Mouse (Mus musculus) myocyte (in vitro differentiated cells): ENCODE data around the gene Nup188. TPM values are rescaled to one million over a fixed set of nuclear protein-coding genes. Genes with fewer than 3 reads are reported as not detected.

Experiments used
- H3K27me3 ChIP-seq: one replicate; pipeline ENCODE4 v1.6.1; 2011; ENCODE audit not compliant: control insufficient read depth, insufficient read depth, insufficient read length
- H3K36me3 ChIP-seq: one replicate; pipeline ENCODE4 v1.6.1; 2011; ENCODE audit not compliant: control insufficient read depth, insufficient read depth
- H3K4me2 ChIP-seq: one replicate; pipeline ENCODE4 v1.6.1; 2011; ENCODE audit warnings: low read depth, control low read depth
- H3K4me3 ChIP-seq: one replicate; pipeline ENCODE4 v1.5.1; 2011; ENCODE audit warnings: mild to moderate bottlenecking, control low read depth, moderate library complexity
- H3K79me2 ChIP-seq: one replicate; pipeline ENCODE4 v1.6.1; 2011; ENCODE audit not compliant: control insufficient read depth, insufficient read depth
- H3ac ChIP-seq: one replicate; pipeline ENCODE4 v1.6.1; 2011; ENCODE audit not compliant: control insufficient read depth, insufficient read length
- CEBPB ChIP-seq: IDR thresholded peaks from 2 replicates; pipeline ENCODE4 v1.6.1; 2011; ENCODE audit warnings: mild to moderate bottlenecking, moderate library complexity; ENCODE audit not compliant: poor library complexity, insufficient read depth, severe bottlenecking
- E2F4 ChIP-seq: IDR thresholded peaks from one replicate; pipeline ENCODE4 v1.6.1; 2011; ENCODE audit warnings: mild to moderate bottlenecking, control low read depth, moderate library complexity; ENCODE audit not compliant: insufficient read depth
- MAX ChIP-seq: IDR thresholded peaks from one replicate; pipeline ENCODE4 v1.6.1; 2011; ENCODE audit warnings: low read depth, mild to moderate bottlenecking, control low read depth
- MYOD1 ChIP-seq, 3 experiments: IDR thresholded peaks; one replicate each; pipeline ENCODE4 v1.6.1; 2011; ENCODE audit warnings: control low read depth in 2 of 3, low read depth in 2 of 3, mild to moderate bottlenecking in 2 of 3, moderate library complexity in 1 of 3; ENCODE audit not compliant: insufficient read length in 2 of 3, control insufficient read depth in 1 of 3
- MYOG ChIP-seq, 3 experiments: IDR thresholded peaks; one replicate each; pipeline ENCODE4 v1.6.1; 2011; ENCODE audit warnings: control low read depth in 2 of 3, low read depth in 2 of 3, mild to moderate bottlenecking in 2 of 3; ENCODE audit not compliant: insufficient read length in 2 of 3, control insufficient read depth in 1 of 3, insufficient read depth in 1 of 3
- POLR2A ChIP-seq: IDR thresholded peaks from one replicate; pipeline ENCODE4 v1.6.1; 2011; ENCODE audit warnings: low read depth, mild to moderate bottlenecking, control low read depth, moderate library complexity; ENCODE audit not compliant: insufficient read length
- POLR2AphosphoS2 ChIP-seq: IDR thresholded peaks from one replicate; pipeline ENCODE4 v1.6.1; 2011; ENCODE audit warnings: low read depth, control low read depth; ENCODE audit not compliant: insufficient read length
- REST ChIP-seq: IDR thresholded peaks from one replicate; pipeline ENCODE4 v1.6.1; 2011; ENCODE audit warnings: mild to moderate bottlenecking, control low read depth, moderate library complexity; ENCODE audit not compliant: insufficient read depth, insufficient read length
- SRF ChIP-seq: IDR thresholded peaks from one replicate; pipeline ENCODE4 v1.6.1; 2011; ENCODE audit warnings: low read depth; ENCODE audit not compliant: control insufficient read depth, insufficient read length
- TCF12 ChIP-seq: IDR thresholded peaks from one replicate; pipeline ENCODE4 v1.6.1; 2011; ENCODE audit warnings: mild to moderate bottlenecking, control low read depth; ENCODE audit not compliant: poor library complexity, insufficient read depth, severe bottlenecking
- TCF3 ChIP-seq: IDR thresholded peaks from one replicate; pipeline ENCODE4 v1.6.1; 2011; ENCODE audit warnings: low read depth, control low read depth; ENCODE audit not compliant: insufficient read length
- USF1 ChIP-seq: IDR thresholded peaks from one replicate; pipeline ENCODE4 v1.6.1; 2011; ENCODE audit warnings: low read depth, mild to moderate bottlenecking, control low read depth, moderate library complexity
- polyA plus RNA-seq: library from polyadenylated mRNA; unstranded; fragments of >200 nt; fragmentation: generic; extraction: Trizol; gene quantifications from one replicate; pipeline ENCODE4 v1.2.1, GENCODE M21; 2012; ENCODE audit warnings: missing spikeins

Gene Nup188
- polyA plus RNA-seq, 1 experiment = 54.0 TPM

DNA sequence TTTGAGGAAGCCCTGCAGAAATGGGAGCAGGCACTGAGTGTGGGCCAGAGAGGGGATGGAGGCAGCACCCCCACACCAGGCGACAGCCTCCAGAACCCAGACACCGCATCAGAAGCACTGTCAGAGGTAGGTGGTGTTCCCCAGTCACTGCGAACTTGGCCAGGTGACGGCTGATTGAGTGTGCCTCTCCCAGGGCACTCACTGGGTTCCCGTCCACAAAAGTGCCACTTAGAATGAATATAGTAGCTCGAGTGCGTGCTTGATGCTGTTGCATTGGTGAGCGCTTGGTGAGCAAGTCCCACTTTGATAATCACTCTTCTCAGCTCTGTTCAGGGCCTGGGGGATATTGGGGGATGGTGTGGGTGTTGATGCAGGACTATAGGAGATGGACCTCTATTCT lies 85.3 kb downstream of the Nup188 start:
- Histone ChIP-seq H3K79me2 (peaks cover 3% of the 10 kb centered on the region), H3K4me2 (no peak overlapping the region), H3ac (no peak overlapping the region), H3K27me3 (no peaks in the 10 kb centered on the region), H3K4me3 (no peak overlapping the region), H3K36me3 (peaks cover 15% of the 10 kb centered on the region)
- TF ChIP-seq USF1 (no peak), CEBPB (no peak), TCF12 (no peak), TCF3 (no peak), REST (no peak), MYOG (IDR thresholded peaks at IDR 0.05; ENCODE audit: control insufficient read depth in 1 of 3, insufficient read depth in 1 of 3, insufficient read length in 2 of 3, low read depth in 2 of 3) (no peak), POLR2AphosphoS2 (no peak), MAX (no peak), SRF (no peak), MYOD1 (IDR thresholded peaks at IDR 0.05; ENCODE audit: control insufficient read depth in 1 of 3, insufficient read length in 2 of 3, low read depth in 2 of 3) (no peak), E2F4 (no peak), POLR2A (no peak)

- Histone ChIP-seq H3K36me3 (peaks cover 15% of the 10 kb centered on the region), H3ac (no peak overlapping the region), H3K4me3 (no peak overlapping the region), H3K4me2 (no peak overlapping the region), H3K79me2 (no peaks in the 10 kb centered on the region), H3K27me3 (no peaks in the 10 kb centered on the region)
- TF ChIP-seq POLR2AphosphoS2 = no peak
- TF ChIP-seq CEBPB = no peak
- no peak for TF ChIP-seq SRF
- TF ChIP-seq MAX = no peak
- TF ChIP-seq REST = no peak
- no peak for TF ChIP-seq MYOD1 (IDR thresholded peaks at IDR 0.05; ENCODE audit: control insufficient read depth in 1 of 3, insufficient read length in 2 of 3, low read depth in 2 of 3)
- TF ChIP-seq USF1 = no peak
- TF ChIP-seq TCF3 = no peak
- no peak for TF ChIP-seq TCF12
- TF ChIP-seq MYOG (IDR thresholded peaks at IDR 0.05; ENCODE audit: control insufficient read depth in 1 of 3, insufficient read depth in 1 of 3, insufficient read length in 2 of 3, low read depth in 2 of 3) = no peak
- TF ChIP-seq E2F4 = no peak
- no peak for TF ChIP-seq POLR2A
Measured at GRCm38 (mm10) chr2:30372726-30373125, 86.5 kb downstream of the Nup188 start.

DNA sequence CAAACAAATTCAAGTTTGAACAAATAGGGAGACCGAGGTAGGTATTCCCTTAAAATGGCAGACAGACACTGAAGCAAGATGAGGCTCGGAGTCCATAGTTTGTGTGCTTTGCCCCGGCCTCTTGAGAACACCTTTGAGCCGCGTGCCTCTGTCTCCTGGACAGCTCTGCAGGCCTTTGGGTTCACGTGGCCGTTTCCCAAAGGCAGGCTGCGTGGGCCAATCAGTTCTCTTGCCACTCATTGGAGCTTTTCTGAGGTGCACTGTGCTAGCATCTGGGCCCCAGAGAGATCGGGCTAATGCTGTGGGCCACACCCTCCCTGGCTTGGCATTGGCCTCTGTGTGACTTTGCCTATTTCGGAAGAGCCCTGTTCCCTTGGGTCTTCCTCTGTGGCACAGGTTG lies 89.7 kb downstream of the Nup188 start:
- no peak overlapping the region for H3K4me2 ChIP-seq
- H3ac ChIP-seq = no peak overlapping the region
- no peak overlapping the region for H3K4me3 ChIP-seq
- H3K36me3 ChIP-seq = peaks cover 16% of the 10 kb centered on the region
- H3K79me2 ChIP-seq = no peaks in the 10 kb centered on the region
- TF ChIP-seq MYOD1 (IDR thresholded peaks at IDR 0.05; ENCODE audit: control insufficient read depth in 1 of 3, insufficient read length in 2 of 3, low read depth in 2 of 3) = no peak
- TF ChIP-seq MYOG (IDR thresholded peaks at IDR 0.05; ENCODE audit: control insufficient read depth in 1 of 3, insufficient read depth in 1 of 3, insufficient read length in 2 of 3, low read depth in 2 of 3) = no peak
- TF ChIP-seq TCF12 = no peak
- TF ChIP-seq POLR2AphosphoS2 = no peak
- no peak for TF ChIP-seq REST
- no peak for TF ChIP-seq SRF
- TF ChIP-seq CEBPB = no peak
- TF ChIP-seq MAX = no peak
- no peak for TF ChIP-seq E2F4
- no peaks in the 10 kb centered on the region for H3K27me3 ChIP-seq

DNA sequence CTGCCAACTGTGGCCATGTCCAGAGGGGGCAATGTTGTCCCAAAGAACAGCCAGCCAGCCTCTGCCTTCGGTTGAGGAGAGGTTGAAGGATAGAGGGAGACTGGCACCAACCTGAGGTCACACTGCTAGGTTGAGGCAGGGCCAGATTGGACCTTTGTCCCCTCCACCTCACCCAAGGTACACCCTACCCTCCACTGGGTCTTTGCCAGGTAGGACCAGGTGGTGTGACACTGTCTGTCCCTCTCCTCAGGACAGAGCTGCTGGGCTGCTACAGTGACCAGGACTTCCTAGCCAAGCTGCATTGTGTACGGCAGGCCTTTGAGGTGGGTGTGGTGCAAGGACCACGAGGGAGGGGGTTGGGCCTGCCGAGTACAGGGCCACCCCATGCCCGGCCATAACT lies 91.5 kb downstream of the Nup188 start:
- no peak overlapping the region for H3K4me3 ChIP-seq
- no peaks in the 10 kb centered on the region for H3K27me3 ChIP-seq
- no peak overlapping the region for H3K4me2 ChIP-seq
- H3K79me2 ChIP-seq = no peaks in the 10 kb centered on the region
- H3ac ChIP-seq = no peak overlapping the region
- TF ChIP-seq TCF12 (no peak), MAX (no peak), E2F4 (no peak), MYOD1 (IDR thresholded peaks at IDR 0.05; ENCODE audit: control insufficient read depth in 1 of 3, insufficient read length in 2 of 3, low read depth in 2 of 3) (no peak), TCF3 (no peak), USF1 (no peak), MYOG (IDR thresholded peaks at IDR 0.05; ENCODE audit: control insufficient read depth in 1 of 3, insufficient read depth in 1 of 3, insufficient read length in 2 of 3, low read depth in 2 of 3) (no peak), POLR2A (no peak), SRF (no peak), CEBPB (no peak), REST (no peak), POLR2AphosphoS2 (no peak)
- H3K36me3 ChIP-seq = peaks cover 12% of the 10 kb centered on the region

DNA sequence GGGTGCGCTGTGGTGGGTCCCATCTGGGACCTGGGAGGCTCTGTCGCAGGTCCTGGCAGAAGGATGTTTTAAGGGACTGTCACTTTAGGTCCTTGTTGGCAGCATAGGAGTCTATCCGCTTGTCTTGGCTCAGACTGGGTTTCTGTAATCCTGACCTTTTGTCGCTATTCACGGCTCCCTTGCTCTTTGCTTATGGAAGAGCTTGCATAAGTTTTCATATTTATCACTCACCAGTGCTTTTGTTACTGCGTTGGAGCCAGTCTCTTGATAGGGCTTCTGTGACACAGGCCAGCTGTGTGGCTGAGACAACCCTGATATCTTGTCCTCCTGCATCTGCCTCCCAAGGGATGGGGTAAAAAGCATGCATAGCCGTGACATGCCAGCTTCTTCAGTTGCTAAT lies 93.1 kb downstream of the Nup188 start:
- H3K27me3 ChIP-seq = no peaks in the 10 kb centered on the region
- H3K4me2 ChIP-seq = no peak overlapping the region

More for the DNA sequence above, 93.1 kb downstream of the Nup188 start:
- TF ChIP-seq E2F4 = no peak
- TF ChIP-seq TCF12 = no peak
- TF ChIP-seq MYOD1 (IDR thresholded peaks at IDR 0.05; ENCODE audit: control insufficient read depth in 1 of 3, insufficient read length in 2 of 3, low read depth in 2 of 3) = no peak
- no peak for TF ChIP-seq CEBPB
- TF ChIP-seq REST = no peak
- TF ChIP-seq POLR2A = no peak
- TF ChIP-seq MYOG (IDR thresholded peaks at IDR 0.05; ENCODE audit: control insufficient read depth in 1 of 3, insufficient read depth in 1 of 3, insufficient read length in 2 of 3, low read depth in 2 of 3) = no peak
- no peak for TF ChIP-seq USF1
- TF ChIP-seq SRF = no peak
- TF ChIP-seq MAX = no peak
- TF ChIP-seq POLR2AphosphoS2 = no peak
- no peak for TF ChIP-seq TCF3
- H3ac ChIP-seq = no peak overlapping the region
- H3K79me2 ChIP-seq = no peaks in the 10 kb centered on the region
- H3K36me3 ChIP-seq = peaks cover 12% of the 10 kb centered on the region
- H3K4me3 ChIP-seq = no peak overlapping the region
